Mouse (Mus musculus) leukemia stem cell, adult 10-12 weeks (primary cell): ENCODE results near the gene Tubgcp6. TPM values are rescaled to one million over a fixed set of nuclear protein-coding genes. Genes with fewer than 3 reads are reported as not detected.

Source experiments
- polyA plus RNA-seq: library from polyadenylated mRNA; stranded (reverse); fragments of >175 nt; gene quantifications from 2 replicates; pipeline ENCODE4 v1.2.3, GENCODE M21; 2012; ENCODE audit warnings: low replicate concordance

Gene Tubgcp6
- 82.7 and 89.7 TPM in 2 replicates for polyA plus RNA-seq

DNA sequence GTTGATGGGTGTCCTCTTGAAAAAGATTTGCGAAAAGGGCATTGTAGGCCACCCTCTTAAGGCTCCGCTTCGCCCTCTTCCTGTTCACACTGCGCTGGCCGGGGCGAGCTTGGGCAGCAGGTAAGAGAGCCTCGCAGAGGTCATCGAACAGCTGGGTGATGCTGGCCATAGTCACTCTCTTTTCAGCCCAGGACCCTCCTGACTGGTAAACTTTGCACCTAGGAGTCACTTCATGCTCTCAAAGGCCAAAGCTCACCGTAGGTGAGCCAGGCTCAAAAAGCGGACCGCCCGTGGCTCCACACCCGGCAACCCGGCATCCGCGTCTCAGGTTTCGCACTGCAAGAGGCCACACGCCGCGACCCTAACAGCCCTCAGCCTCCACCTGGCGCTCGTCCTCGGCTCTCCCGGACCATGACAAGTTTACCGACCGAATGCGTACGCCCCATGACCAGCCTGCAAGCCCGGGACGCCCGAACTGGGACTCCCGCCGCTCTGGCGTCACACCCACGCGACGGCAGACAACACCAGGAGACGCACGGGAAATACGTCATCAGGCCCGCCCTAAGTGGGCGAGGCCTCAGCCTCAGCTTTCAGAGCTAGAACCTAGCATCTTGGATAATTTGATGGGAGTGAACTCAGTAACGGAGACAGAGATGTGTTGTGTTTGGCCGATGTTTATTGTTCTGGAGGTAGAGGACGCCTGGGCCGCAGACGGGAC lies at the start of gene Tubgcp6:
TSS of gene Tubgcp6 (minus strand) at position 464 of the 718 bp plus-strand sequence.

DNA sequence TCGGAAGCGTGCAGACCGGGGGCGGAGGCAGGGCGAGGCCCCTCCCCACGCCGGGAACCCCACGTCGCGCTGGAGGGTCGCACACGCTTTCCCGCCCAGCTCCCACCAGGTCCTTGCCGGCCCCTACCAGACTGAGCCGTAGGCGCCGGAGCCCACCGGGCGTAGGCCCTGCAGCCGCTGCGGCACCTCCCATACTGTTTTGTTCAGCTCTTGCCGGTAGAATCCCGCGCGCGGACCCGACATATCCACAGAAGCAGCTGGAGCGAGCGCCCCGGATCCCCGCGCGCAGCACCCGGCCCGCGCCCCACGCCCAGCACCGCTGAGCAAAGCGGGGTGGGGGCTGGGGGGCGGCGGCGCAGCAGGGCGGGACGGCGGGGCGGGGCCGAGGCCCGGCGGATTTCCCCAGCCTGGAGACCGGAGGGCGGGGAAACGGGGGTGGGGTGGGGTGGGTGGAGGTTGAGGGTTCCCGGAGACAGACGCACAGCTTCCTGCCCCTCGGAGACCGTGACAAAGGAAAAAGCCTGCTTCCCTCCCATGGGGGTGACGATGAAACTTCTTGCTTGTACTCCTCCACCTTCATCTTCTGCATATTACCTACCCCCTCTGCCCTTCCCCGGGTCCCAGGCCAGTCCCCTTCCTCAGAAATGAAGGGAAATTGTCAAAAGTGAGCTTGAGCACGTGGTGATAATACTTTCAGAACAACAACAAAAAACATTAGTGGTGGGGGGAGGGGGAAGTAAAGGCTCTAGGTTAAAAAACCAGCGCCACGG lies 26.5 kb upstream of the Tubgcp6 start, which contains the start of gene Mapk11:
TSS of gene Mapk11 (minus strand) at position 358 of the 770 bp plus-strand sequence.

GRCm38 (mm10) chr15:89140659-89141252 lies 17.8 kb upstream of the Tubgcp6 start, which contains the start of gene Mapk12:
Mapk12 (minus strand) TSS chr15:89140703.

GRCm38 (mm10) chr15:89128382-89129350 lies 5.8 kb upstream of the Tubgcp6 start, which contains the start of gene Hdac10:
Hdac10 (minus strand) TSS chr15:89128700.

GRCm38 (mm10) chr15:89088607-89089247 lies 34.2 kb downstream of the Tubgcp6 start, which contains the start of gene Selenoo:
Selenoo (plus strand) TSS chr15:89089084.

GRCm38 (mm10) chr15:89074613-89075477 lies 48.1 kb downstream of the Tubgcp6 start, which contains the start of gene Trabd:
Trabd (plus strand) TSS chr15:89075124.

DNA sequence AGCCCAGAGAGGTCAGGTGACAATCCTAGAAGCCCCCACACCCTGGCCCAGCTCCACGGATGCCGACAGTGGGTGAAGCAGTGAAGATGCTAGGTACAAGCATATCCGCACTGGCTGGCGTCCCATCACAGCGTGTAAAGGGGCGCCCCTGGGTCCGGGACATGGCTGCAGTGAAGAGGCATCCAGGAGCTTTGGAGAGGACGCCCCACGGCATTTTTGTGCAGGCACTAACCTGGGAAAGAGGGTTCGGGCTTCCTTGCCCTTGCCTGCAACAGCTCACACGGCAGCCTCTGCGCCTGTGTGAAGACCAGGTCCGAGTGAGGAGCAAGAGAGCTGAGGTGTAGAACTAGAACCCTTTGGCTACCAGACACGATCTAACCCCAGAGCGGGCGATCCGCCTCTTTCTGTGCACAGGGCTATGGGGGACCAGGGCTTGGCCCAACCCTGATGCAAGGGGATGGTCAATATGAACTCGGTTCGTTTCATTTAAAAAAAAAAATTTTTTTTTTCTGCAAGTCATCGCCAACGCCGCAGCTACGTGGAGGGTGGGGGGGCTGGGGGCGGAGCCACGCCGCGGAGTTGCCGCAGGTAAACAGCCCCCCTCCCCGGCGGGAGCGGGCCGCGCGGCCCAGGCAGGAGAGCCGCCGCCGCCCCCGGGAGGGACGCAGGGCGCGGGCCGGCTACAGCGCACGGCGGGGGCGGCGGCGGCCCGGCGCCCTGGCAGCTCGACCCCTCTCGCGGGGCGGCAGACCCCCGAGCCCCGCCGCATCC lies 63.6 kb downstream of the Tubgcp6 start, which contains the start of gene Panx2:
TSS of gene Panx2 (plus strand) at position 574 of the 771 bp plus-strand sequence.

Other genes starting within 250 kb of the Tubgcp6 start
- gene Ttll8, start 168.7 kb downstream of the Tubgcp6 start, polyA plus RNA-seq: not detected in 2 replicates
- gene Mlc1, start 144.1 kb downstream of the Tubgcp6 start, polyA plus RNA-seq: not detected in 2 replicates
- gene Mov10l1, start 140.2 kb downstream of the Tubgcp6 start, polyA plus RNA-seq: not detected in 2 replicates
- gene Panx2, start 63.4 kb downstream of the Tubgcp6 start, polyA plus RNA-seq: not detected in 2 replicates
- 62.8 and 117 TPM in 2 replicates for gene Trabd, start 48.0 kb downstream of the Tubgcp6 start, polyA plus RNA-seq
- 7.3 and 9.5 TPM in 2 replicates for gene Selenoo, start 34.0 kb downstream of the Tubgcp6 start, polyA plus RNA-seq
- 2.0 and 15.1 TPM in 2 replicates for gene Hdac10, start 5.6 kb upstream of the Tubgcp6 start, polyA plus RNA-seq
- 0.58 and 3.5 TPM in 2 replicates for gene Mapk12, start 17.6 kb upstream of the Tubgcp6 start, polyA plus RNA-seq
- gene Mapk11, start 26.5 kb upstream of the Tubgcp6 start, polyA plus RNA-seq: 0.88 and 3.9 TPM in 2 replicates
- gene Plxnb2, start 57.7 kb upstream of the Tubgcp6 start, polyA plus RNA-seq: 57.1 and 82.4 TPM in 2 replicates
- 18.1 and 27.5 TPM in 2 replicates for gene Dennd6b, start 73.4 kb upstream of the Tubgcp6 start, polyA plus RNA-seq
- 171 and 186 TPM in 2 replicates for gene Ppp6r2, start 88.4 kb upstream of the Tubgcp6 start, polyA plus RNA-seq
- 168 and 221 TPM in 2 replicates for gene Sbf1, start 192.2 kb upstream of the Tubgcp6 start, polyA plus RNA-seq
- 1.4 and 3.0 TPM in 2 replicates for gene Adm2, start 199.6 kb upstream of the Tubgcp6 start, polyA plus RNA-seq
- not detected in 2 replicates for gene Miox, start 211.3 kb upstream of the Tubgcp6 start, polyA plus RNA-seq
- gene Lmf2, start 232.5 kb upstream of the Tubgcp6 start, polyA plus RNA-seq: 132 and 236 TPM in 2 replicates
- 68.2 and 73.5 TPM in 2 replicates for gene Ncaph2, start 232.6 kb upstream of the Tubgcp6 start, polyA plus RNA-seq